Mouse (Mus musculus) heart, embryonic 11.5 days (tissue): ENCODE data around the gene Shkbp1. TPM values are rescaled to one million over a fixed set of nuclear protein-coding genes. Genes with fewer than 3 reads are reported as not detected.

Experiments
- ATAC-seq: fragments of 200-750 bp; cut with Nextera tagmentation; replicated peaks from 2 replicates; pipeline ENCODE4 v1.8.0; 2017; ENCODE audit warnings: moderate library complexity; ENCODE audit not compliant: insufficient number of reproducible peaks, low FRiP score, low TSS enrichment
- H3K27ac ChIP-seq: fragments of 300-500 bp; sonication (generic); 2 replicates; pipeline ENCODE4 v1.5.1; 2014; ENCODE audit warnings: mild to moderate bottlenecking, low read depth, low read length
- H3K27me3 ChIP-seq: fragments of 300-500 bp; sonication (generic); 2 replicates; pipeline ENCODE4 v1.6.1; 2014; ENCODE audit warnings: mild to moderate bottlenecking, low read length, mixed read lengths; ENCODE audit not compliant: control insufficient read depth, insufficient read depth
- H3K36me3 ChIP-seq: fragments of 300-500 bp; sonication (generic); 2 replicates; pipeline ENCODE4 v1.6.1; 2014; ENCODE audit warnings: mild to moderate bottlenecking, low read length, moderate library complexity, mixed read lengths; ENCODE audit not compliant: control insufficient read depth, insufficient read depth
- H3K4me1 ChIP-seq: fragments of 300-500 bp; sonication (generic); 2 replicates; pipeline ENCODE4 v1.6.1; 2014; ENCODE audit warnings: low read length; ENCODE audit not compliant: control insufficient read depth, insufficient read depth
- H3K4me2 ChIP-seq: fragments of 300-500 bp; sonication (generic); 2 replicates; pipeline ENCODE4 v1.6.1; 2014; ENCODE audit warnings: mild to moderate bottlenecking, moderate library complexity
- H3K4me3 ChIP-seq: fragments of 300-500 bp; sonication (generic); 2 replicates; pipeline ENCODE4 v1.5.1; 2014; ENCODE audit warnings: low read depth, low read length
- H3K9ac ChIP-seq: fragments of 300-500 bp; sonication (generic); 2 replicates; pipeline ENCODE4 v1.6.1; 2014; ENCODE audit warnings: mild to moderate bottlenecking, low read depth, low read length, moderate library complexity
- H3K9me3 ChIP-seq: fragments of 300-500 bp; sonication (generic); replicated peaks from 2 replicates; pipeline ENCODE4 v1.6.1; 2016; ENCODE audit warnings: low read length; ENCODE audit not compliant: control insufficient read depth
- WGBS: fragments of 180-500 bp; shearing (Covaris S2); extraction: QIAGEN DNeasy Blood & Tissue Kit; methylation state at CpG from one replicate; pipeline ENCODE4 v1.1.7; 2014; ENCODE audit not compliant: insufficient replicate concordance; 5-methylcytosine and 5-hydroxymethylcytosine counted together
- polyA plus RNA-seq: library from polyadenylated mRNA; unstranded; fragments of >200 nt; fragmentation: Nextera tagmentation; extraction: Ambion mirVana; gene quantifications from 2 replicates; pipeline ENCODE4 v1.2.1, GENCODE M21; 2014

Gene Shkbp1
- polyA plus RNA-seq, 1 experiment from 2014 or later, result 34.1 TPM

DNA sequence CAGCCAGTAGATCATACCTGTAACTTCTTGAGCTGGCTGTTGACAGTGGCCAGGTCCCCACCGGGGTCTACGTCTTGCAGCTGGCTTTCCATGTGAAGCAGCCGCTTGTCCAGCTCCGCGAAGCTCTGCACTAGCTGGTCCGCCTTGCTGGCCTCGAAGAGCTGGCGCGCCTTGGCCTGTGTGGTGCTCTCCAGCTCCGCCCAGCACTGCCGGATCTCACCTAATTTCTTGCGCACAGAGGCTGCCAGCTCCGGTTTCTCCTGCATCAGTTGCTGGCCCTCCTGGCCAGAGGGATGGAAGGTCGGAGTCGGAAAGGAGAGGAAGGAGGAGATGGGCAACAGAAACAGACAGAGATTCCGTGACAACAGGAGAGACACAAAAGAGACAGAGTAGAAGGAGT is 35.6 kb upstream of the Shkbp1 start:
- Histone ChIP-seq H3K9me3 (no peaks in the 10 kb centered on the region), H3K27ac (no peak overlapping the region), H3K27me3 (peaks cover 54% of the 10 kb centered on the region), H3K4me1 (0 out of 2 replicates have a peak, but pooled peaks cover 2% of the 10 kb centered on the region), H3K4me2 (no peak overlapping the region), H3K9ac (no peak overlapping the region), H3K36me3 (no peaks in the 10 kb centered on the region), H3K4me3 (no peak overlapping the region)
- 35% methylated on average over 16 of the region's 16 CpGs for WGBS
- no peak for ATAC-seq

- H3K4me2 ChIP-seq, result no peak overlapping the region
- H3K27ac ChIP-seq, result no peak overlapping the region
- no peak overlapping the region for H3K4me3 ChIP-seq
- H3K9me3 ChIP-seq, result no peaks in the 10 kb centered on the region
- H3K36me3 ChIP-seq, result no peaks in the 10 kb centered on the region
- no peaks in the 10 kb centered on the region for H3K4me1 ChIP-seq
- H3K27me3 ChIP-seq, result peaks cover 32% of the 10 kb centered on the region
- H3K9ac ChIP-seq, result no peak overlapping the region
- WGBS, result 66% methylated on average over 6 of the region's 6 CpGs
- no peak for ATAC-seq
Measured at GRCm38 (mm10) chr7:27389213-27389612, 33.4 kb upstream of the Shkbp1 start.

- no peak overlapping the region for H3K27ac ChIP-seq
- no peaks in the 10 kb centered on the region for H3K9me3 ChIP-seq
- H3K27me3 ChIP-seq, result peaks cover 3% of the 10 kb centered on the region; the same call in 1 of the 2 replicates
- H3K4me3 ChIP-seq, result no peak overlapping the region
- no peaks in the 10 kb centered on the region for H3K4me1 ChIP-seq
- WGBS, result 36% methylated on average over 4 of the region's 4 CpGs
- no peak overlapping the region for H3K9ac ChIP-seq
- no peak for ATAC-seq
- H3K4me2 ChIP-seq, result no peak overlapping the region
- no peaks in the 10 kb centered on the region for H3K36me3 ChIP-seq
Measured at GRCm38 (mm10) chr7:27384731-27385130, 28.9 kb upstream of the Shkbp1 start.

DNA sequence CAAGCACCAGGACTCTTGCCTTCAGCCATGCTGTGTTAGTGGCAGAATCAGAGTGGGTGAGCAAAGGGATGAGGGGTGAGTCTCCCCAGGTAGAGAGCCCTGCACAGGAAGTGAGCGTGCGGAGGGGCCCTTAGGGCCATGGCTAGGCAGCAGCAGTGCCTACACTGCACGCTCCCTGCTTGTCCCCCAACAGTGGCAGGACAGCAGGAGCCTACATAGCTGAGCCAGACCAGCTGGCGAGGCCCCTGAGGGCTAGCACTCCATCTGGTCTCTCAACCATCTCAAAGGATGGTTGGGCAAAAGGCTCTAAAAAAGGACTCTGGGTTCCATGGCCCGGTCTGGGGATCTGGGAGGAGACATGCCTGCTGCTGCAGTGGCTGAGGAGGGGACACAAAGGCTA is 28.3 kb upstream of the Shkbp1 start:
- H3K9me3 ChIP-seq, result no peaks in the 10 kb centered on the region
- H3K4me2 ChIP-seq, result no peak overlapping the region
- H3K36me3 ChIP-seq, result no peaks in the 10 kb centered on the region
- ATAC-seq, result no peak
- no peaks in the 10 kb centered on the region for H3K4me1 ChIP-seq
- H3K4me3 ChIP-seq, result no peak overlapping the region
- WGBS, result 75% methylated on average over 5 of the region's 5 CpGs
- no peak overlapping the region for H3K27ac ChIP-seq
- H3K27me3 ChIP-seq, result peaks cover 3% of the 10 kb centered on the region; the same call in 1 of the 2 replicates
- H3K9ac ChIP-seq, result no peak overlapping the region

DNA sequence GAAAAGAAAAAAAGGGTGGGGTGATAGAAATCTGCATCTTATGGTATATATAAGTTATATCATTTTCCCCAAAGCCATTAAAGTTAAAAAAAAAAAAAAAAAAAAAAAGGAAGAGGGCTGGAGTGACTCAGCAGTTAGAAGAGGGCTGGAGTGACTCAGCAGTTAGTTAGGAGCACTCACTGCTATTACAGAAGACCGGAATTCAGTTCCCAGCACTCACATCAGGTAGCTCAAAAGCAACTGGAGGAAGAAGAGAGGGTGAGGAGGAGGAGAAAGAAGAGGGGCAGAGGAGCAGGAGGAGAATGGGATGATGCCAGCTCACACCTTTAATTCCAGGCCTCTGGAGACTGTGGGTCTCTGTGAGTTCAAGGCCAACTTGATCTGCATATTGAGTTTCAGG is 27.4 kb upstream of the Shkbp1 start:
- 64% methylated on average over 1 of the region's 1 CpGs for WGBS
- H3K9ac ChIP-seq, result no peak overlapping the region
- peaks cover 6% of the 10 kb centered on the region; the same call in 1 of the 2 replicates for H3K27me3 ChIP-seq
- no peak overlapping the region for H3K4me3 ChIP-seq
- H3K4me1 ChIP-seq, result no peaks in the 10 kb centered on the region
- ATAC-seq, result no peak
- no peak overlapping the region for H3K4me2 ChIP-seq
- H3K27ac ChIP-seq, result no peak overlapping the region
- no peaks in the 10 kb centered on the region for H3K9me3 ChIP-seq
- H3K36me3 ChIP-seq, result no peaks in the 10 kb centered on the region

DNA sequence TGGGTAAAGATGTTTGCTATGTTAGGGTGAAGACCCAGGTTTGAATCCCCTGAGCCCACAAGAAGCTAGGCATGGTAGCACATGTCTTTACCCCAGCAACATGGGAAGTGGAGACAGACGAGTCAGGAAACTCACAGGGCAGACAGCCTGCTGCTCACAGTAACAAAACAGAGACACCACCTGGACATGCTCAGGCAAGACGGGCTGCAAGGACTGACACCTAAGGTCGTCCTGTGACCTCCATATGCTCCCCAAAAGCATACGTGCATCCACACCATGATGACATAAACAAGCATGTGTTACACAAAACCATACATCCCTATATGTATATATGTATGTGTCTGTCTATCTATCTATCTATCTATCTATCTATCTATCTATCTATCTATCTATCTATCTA is 25.7 kb upstream of the Shkbp1 start:
- Histone ChIP-seq H3K9ac (no peak overlapping the region), H3K4me3 (no peak overlapping the region), H3K4me1 (no peaks in the 10 kb centered on the region), H3K9me3 (no peaks in the 10 kb centered on the region), H3K27me3 (peaks cover 18% of the 10 kb centered on the region), H3K36me3 (no peaks in the 10 kb centered on the region), H3K27ac (no peak overlapping the region), H3K4me2 (no peak overlapping the region)
- ATAC-seq, result no peak
- WGBS, result 47% methylated on average over 4 of the region's 4 CpGs

DNA sequence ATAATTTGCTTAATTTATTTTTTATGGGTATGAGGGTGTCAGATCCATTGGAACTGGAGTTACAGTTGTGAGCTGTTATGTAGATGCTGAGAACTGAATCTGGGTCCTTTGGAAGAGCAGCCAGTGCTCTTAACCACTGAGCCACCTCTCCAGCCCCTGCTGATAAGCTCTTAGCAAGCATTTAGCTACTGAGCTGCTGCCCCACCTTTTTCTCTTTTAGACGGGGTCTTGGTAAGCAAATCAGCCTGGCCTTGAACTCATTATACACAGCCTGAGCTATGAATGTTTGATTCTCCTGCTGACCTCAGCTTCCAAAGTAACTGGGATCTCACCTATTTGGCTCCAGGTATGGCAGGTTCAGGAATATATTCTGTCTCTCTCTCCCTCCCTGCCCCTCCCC is 25.2 kb upstream of the Shkbp1 start:
- H3K9me3 ChIP-seq, result no peaks in the 10 kb centered on the region
- 20% methylated on average over 1 of the region's 1 CpGs for WGBS
- H3K27me3 ChIP-seq, result peaks cover 23% of the 10 kb centered on the region
- H3K36me3 ChIP-seq, result no peaks in the 10 kb centered on the region
- no peak overlapping the region for H3K4me3 ChIP-seq
- no peak overlapping the region for H3K9ac ChIP-seq
- H3K27ac ChIP-seq, result no peak overlapping the region
- H3K4me2 ChIP-seq, result no peak overlapping the region
- H3K4me1 ChIP-seq, result no peaks in the 10 kb centered on the region
- ATAC-seq, result no peak

GRCm38 (mm10) chr7:27379836-27380235 is 24.0 kb upstream of the Shkbp1 start:
- peaks cover 33% of the 10 kb centered on the region for H3K27me3 ChIP-seq
- no peak for ATAC-seq
- no peaks in the 10 kb centered on the region for H3K4me1 ChIP-seq

DNA sequence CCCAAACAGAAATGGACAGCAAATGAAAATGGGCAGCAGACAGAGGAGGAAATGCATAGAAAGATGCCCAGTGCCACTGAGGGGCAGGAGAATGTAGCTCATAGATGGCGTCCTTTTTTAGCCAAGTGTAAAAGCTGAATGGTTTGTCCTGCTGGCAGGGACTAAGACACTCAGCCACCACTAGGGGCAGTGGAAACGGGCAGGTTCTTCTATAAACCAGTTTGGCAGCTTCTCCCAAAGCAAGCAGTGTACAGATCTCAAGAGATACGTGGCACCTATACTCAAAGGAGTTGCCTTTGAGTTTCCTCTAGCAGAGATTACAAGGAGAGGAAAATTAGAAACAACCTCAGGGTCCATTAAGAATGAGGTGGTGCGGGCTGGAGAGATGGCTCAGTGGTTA is 22.6 kb upstream of the Shkbp1 start:
- 22% methylated on average over 4 of the region's 4 CpGs for WGBS
- H3K27me3 ChIP-seq, result peaks cover 43% of the 10 kb centered on the region

More at GRCm38 (mm10) chr7:27379836-27380235, 24.0 kb upstream of the Shkbp1 start:
- Histone ChIP-seq H3K4me3 (no peak overlapping the region), H3K9ac (no peak overlapping the region), H3K36me3 (no peaks in the 10 kb centered on the region), H3K9me3 (no peaks in the 10 kb centered on the region), H3K4me2 (no peak overlapping the region), H3K27ac (no peak overlapping the region)
- WGBS, result 88% methylated on average over 6 of the region's 6 CpGs

More for the DNA sequence above, 22.6 kb upstream of the Shkbp1 start:
- Histone ChIP-seq H3K9me3 (no peaks in the 10 kb centered on the region), H3K4me2 (no peak overlapping the region), H3K36me3 (no peaks in the 10 kb centered on the region), H3K4me3 (no peak overlapping the region), H3K27ac (no peak overlapping the region), H3K4me1 (no peaks in the 10 kb centered on the region), H3K9ac (no peak overlapping the region)
- ATAC-seq, result no peak
